Mouse (Mus musculus) frontal cortex, postnatal 25 days (tissue): Measurements from ENCODE around the gene Ccl27a.

Source experiments
- DNase-seq, 2 experiments: peaks; one replicate each; pipeline ENCODE4 v3.0.0; 2022; ENCODE audit warnings: low spot score in 2 of 2

The Ccl27a gene

DNA sequence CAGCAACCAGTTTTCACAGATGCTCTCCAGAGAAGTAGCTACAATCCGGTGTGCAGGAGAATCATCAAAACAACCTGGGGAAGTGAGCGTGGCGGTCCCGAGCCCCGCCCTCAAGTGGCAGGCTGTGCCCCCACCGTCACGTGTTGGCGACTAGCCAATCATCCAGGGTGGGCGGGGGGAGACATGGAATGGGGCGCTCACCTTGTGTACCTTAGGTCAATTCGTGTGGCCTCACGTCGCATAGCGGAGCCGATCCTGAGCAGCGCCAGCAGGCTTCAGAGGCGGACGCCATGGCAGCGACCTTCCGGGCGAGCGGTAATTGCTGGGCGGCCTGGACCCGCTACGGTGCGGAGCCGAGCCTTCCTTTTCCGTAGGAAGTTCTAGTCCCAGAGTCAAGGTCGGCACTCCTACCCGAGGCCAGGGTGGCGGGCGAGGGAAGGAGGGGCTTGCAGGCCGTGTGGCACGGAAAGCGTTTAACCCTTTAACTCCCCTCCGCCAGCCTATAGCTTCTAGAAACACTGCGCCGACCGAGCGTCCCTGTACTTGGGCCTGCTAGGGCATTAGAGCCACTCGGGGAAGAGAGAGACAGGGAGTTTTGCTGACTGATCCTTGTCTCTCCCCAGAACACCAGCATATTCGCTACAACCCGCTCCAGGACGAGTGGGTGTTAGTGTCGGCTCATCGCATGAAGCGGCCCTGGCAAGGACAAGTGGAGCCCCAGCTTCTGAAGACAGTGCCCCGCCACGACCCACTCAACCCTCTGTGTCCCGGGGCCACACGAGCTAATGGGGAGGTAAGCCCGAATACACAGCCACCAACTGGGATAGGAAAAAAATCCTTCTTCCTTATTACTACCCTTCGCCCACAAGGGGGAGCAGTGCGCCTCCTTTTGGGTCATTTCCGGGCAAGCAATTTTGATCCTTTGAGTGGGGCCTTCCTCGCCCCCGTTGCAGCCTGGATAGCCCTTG lies 18.4 kb downstream of the Ccl27a start, which contains the start of gene Sigmar1:
Sigmar1 (minus strand) TSS at position 820 of the 968 bp plus-strand sequence.
- peak; percentile 67 to 73 for DNase-seq

DNA sequence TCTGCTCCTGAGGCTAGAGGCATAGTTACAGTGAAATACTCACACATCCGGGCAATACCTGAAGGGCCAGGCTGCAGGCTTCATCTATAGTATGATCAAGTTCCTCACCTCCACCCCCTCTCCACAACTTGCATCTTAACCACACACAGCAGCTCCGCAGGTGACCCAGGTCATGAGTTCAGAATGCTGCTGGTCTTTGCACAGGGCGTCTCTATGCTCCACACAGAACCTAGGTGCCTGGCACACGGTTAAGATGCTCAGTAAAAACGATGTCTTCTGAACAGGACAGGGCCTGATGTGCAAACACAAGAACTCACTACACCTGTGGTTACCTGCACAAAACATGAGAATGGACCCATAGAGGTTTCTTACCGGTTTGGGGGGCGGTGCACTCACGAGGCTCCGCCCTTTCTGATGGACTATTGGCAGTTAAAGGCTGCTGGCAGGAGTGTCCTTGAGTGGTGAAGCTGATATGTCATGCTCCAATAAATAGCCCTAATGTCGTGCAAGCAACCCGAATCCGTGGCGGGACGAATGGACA lies 19.2 kb downstream of the Ccl27a start, which contains the start of gene Galt:
Galt (plus strand) TSS at position 432 of the 541 bp plus-strand sequence.
- DNase-seq, result no peak

DNA sequence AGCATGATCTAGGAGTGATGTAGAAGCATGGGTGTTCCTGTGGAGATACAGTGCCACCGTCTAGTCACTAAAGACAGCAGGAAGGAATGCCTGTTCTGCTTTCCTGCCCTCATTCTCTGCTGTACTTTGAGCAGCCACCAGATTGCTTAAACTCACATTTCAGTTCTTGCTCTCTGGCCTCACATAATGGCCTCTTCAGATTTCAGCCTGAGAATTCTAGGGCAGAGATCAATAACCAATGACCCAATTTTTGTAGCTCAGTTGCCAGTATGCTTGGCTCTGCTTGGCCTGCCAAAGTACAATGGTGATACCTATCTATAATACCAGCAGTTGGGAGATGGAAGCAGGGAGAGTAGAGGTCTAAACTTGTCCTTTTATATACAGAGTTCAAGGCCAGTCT lies 29.0 kb downstream of the Ccl27a start:
- no peak for DNase-seq

DNA sequence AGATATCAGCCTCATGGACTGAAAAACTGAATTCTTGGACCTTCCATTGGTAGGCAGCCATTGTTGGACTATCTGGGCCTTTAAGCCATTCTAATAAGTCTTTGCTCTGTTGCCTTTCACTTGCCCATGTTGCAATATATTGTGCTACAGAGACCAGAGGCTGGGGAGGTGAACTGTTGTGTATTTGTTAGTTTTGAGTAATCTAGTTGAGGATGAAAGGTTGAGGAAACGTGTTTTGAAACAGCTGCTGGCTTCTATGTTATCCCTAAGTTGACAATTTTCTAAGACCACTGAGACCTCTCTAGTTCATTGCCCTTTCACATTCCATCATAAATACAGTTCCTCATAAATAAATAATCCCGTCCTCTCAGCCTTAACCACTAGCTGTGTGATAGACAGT lies 29.9 kb downstream of the Ccl27a start:
- DNase-seq, result no peak

DNA sequence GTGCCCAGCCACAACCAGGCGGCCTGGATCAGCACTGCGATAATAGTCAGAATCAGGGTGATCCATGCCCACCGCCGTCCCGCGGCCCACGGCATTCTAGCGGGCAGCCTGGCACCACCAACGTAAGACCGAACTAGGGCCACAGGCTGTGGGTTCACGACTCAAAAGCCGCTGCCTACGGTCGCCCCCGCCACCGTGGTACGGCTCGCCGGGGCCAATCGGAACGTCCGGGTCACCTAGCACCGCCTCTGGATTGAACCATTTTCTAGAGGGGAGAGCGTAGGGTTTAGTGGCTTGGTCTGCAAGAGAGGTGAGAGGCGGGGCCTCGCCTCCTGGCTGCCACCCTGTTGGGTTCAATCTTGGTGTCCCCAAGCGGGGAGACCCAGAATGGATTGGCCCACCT lies 32.9 kb downstream of the Ccl27a start:
- DNase-seq, result peak; percentile 86 to 91

DNA sequence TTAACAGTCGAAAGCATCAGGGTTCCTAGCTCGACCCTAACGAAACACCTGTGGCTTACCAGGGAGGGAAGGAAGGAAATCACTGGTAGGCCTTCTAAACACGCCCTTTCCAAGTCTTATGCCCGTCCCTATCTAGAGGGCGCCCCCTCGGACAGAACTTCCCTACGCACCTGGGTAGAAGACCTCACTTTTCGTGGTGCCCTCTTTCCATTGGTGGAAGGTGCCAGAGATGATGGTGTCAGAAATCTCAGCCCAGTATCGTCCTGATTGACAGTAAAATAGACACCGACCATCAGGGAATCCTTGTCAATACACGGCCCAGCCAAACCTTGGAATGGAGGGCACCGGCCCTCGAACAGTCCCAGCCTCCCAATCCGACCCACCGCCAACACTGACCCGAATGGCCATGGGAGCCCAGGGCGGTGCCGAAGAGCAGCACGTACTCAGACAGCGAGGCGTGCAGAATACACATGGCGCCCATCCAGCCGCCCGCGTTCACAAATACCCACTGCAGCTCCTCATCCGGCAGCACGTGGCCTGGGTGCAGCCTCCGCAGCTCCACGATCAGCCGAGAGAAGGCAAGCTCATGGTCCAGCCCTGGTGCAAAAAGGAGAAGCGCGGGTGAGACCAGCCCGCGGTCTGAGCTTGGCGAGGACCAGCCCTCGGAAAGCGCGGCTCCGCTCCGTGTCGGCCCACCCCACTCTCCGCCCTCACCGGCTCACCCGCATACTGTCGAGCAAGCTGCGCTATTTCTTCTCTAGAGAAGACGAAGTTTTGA lies 33.5 kb downstream of the Ccl27a start:
- peak; percentile 45 to 66 for DNase-seq

DNA sequence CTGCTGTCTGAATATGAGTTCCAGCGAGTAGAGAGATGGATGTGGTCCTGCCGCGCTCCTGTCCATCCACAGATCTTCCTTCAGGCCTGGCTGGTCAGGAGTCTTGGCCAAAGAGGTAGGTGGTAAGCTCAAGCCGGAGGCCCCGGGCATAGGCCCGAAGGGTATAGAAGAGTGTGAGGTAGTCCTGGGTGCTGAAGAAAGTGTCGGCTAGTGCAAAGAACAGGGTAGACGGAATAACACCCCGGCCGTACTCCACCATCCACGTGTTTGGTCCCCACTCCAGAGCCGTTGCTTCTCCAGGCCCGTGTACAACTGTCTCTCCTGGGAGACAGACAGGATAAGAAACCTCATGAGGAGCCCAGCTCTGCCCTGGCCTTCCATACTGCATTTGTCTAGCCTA lies 34.8 kb downstream of the Ccl27a start:
- DNase-seq, result no peak

DNA sequence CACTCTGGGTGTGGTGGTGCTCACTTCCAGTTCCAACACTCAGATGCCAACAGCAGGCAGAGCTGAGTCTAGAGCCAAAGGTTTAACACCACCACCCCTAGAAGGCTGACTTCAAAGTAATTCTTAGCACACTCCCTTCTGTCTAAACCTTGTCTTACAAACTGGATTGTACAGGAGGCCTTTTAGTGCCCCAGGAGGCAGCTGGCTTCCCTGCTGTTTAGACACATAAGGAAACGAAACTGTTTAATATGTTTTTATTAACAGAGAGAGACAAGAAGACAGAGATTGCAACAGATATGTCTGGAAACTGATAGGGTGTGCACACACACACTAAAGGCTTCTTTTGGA lies 35.8 kb downstream of the Ccl27a start:
- no peak for DNase-seq

DNA sequence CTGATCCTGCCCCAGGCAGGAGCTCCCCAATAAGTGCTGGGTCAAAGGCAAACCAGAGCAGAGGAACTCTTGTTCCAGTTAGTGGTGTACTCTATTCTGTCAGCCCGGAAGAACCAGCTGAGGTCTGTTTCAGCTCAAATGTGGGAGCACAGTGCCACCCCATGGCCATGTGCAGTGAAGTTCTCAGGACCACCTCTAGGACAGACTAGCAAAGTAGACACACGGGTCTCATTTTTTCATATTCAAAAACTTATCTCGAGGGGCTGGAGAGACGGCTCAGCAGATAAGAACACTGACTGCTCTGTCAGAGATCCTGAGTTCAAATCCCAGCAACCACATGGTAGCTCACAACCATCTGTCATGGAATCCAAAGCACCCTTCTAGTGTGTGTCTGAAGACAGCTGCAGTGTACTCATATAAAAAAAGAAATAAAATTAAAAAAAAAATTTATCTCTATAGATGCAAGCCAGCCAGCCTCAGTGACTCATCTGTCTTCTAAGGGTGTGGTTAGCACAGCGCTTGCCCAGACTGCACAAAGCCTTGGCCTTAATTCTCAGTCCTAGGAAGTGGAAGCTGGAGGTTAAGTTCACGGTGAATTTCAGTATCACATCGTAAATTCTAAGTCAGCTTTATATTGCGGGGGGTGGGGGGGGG lies 36.3 kb downstream of the Ccl27a start:
- peak; percentile 65 to 74 for DNase-seq

DNA sequence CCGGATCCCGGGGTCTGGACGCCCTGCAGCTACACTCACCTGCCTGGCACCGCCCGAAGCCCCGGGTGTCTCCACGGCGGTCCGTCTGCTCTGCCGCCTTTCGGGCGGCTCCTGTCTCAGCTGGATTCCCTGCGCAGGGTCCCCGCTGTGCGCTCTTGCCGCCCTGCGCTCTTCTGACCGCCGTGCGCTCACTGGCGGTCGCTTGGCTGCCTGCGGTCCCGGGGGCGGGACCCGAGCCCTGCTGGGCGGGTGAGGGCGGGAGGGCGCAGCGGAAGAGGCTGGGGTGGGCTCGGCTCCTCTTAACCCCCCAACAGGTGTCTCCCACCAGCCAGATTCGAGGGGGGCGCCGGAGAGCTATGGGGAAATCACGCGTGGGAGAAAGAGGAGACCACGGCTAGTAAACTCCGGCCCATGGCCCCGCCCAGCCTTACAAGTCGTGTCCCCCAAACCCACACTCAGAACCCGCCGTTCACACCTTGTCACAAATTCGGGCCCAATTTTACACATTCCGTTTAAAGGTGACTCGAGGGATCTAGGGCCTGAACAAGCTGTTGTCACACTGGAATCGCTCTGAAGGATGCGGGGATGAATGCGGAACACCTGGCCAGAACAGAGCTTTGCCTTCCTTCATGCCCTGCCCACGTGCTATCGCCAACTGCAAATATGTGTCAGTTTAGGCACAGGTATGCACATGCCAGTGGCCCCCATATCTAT lies 42.8 kb downstream of the Ccl27a start, which contains the start of gene Arid3c:
Arid3c (minus strand) TSS at position 91 of the 714 bp plus-strand sequence.
- no peak for DNase-seq

DNA sequence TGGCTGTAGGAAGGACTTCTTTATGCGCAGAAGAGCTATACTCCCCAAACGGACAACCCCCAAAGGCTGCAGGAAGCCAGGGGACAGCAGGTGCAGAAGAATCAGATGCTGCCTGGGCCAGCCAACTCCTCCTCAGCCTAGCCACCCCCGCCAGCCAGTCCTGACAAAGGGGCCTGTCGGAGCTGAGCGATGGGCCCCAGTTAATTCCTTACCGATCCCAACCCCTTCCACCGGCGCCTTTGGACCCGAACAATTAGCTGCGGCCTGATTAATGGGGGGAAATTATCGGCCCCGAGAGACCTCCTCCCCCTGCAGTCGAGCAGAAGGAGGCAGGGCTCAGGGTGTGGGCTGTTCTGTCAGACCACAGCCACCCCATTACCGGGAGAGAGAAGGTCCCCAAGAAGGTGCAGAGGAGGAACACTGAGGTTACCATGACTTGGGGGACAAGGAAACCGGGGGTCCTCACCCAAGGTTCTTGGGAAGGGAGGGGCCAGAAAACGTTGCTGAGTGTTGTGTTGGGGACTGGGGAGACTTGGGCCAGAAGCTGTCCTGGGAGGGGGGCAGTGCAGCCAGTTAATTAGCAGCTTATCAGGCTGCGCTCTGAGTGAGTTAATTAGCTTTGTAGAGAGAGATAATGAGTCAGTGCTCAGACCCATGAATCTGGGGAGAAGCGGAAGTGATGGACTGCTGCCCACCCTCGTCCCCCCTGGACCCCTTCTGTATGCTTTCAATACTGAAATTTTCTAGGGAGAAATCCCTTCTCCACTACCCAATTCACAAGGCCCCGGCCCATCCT lies 47.0 kb downstream of the Ccl27a start:
- no peak for DNase-seq

DNA sequence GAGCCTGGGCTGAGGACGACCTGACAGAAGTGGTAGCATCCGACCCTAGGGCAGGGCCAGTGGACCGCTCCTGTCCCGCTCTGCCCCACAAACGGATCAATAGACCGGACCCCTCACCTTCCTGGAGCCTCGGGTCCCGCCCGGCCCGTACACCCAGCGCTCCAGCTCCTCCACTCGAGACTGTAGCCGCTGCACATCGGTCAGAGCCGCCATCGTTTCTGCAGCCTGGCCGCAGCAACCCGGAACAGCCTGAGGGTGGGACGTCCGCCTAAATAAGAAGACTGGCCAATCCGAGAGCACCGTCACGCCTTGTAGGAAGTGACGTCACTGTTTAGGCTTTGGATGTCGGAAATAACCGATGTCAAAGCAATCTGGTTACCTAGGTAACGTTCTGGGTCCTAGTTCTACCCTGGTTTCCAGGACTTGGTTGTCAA lies 51.1 kb downstream of the Ccl27a start, which contains the start of gene Dctn3:
Dctn3 (minus strand) TSS at position 253 of the 434 bp plus-strand sequence.
- peak; percentile 70 to 84 for DNase-seq
